Mouse (Mus musculus) left cerebral cortex, adult 9 months (tissue): ENCODE data around the gene Mrpl39.

Source experiments
- DNase-seq, 2 experiments: peaks; one replicate each; pipeline ENCODE4 v3.0.0; 2022; ENCODE audit warnings: low spot score in 2 of 2

Gene Mrpl39

GRCm38 (mm10) chr16:84698708-84699107 lies 36.8 kb downstream of the Mrpl39 start:
- no peak for DNase-seq

- DNase-seq, result no peak
Measured at GRCm38 (mm10) chr16:84696178-84696577, 39.4 kb downstream of the Mrpl39 start.

DNA sequence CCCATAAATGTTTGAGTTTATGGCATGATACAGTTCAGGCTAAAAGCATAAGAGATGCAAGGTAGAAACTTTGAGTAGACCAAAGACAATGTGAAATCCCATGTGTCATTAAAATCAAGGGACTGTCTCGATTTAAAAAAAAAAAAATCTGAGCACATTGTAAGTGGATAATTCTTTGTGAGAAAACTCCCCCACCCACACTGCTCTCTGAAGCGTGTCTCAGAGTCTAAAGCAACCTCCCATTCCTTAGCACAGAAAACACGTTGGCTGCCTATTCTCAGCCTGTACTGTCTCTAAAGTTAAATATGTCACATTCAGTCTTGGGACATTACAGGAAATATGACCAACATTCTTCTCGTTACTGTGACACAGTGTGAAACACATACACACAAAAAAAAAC lies 53.6 kb downstream of the Mrpl39 start:
- DNase-seq, result no peak

DNA sequence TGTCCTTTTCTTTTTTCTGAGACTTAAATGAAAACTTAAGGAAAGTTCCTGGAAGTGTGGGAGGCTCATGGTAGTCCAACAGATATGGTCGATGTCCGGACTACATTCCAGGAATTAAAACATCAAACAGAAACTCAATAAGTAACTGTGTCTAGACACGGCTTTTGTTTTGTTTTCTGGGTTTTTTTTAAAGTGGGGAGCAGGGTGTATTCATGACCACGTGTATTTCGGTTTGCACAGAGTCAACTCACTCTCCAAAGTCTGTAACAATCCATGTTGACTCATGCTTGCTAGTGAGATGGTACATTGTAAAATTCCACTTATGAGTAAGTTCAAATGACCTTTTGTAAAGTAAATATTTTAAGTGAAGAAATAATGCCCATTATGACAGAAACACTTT lies 54.8 kb downstream of the Mrpl39 start:
- no peak for DNase-seq

- no peak for DNase-seq
Measured at GRCm38 (mm10) chr16:84677292-84677691, 58.2 kb downstream of the Mrpl39 start.
